Mouse (Mus musculus): Measurements from ENCODE around the gene Stat4. TPM values are rescaled to one million over a fixed set of nuclear protein-coding genes. Genes with fewer than 3 reads are reported as not detected.

Gene Stat4
- total and polyA plus RNA-seq, 3 experiments: 11.4 to 17.5 (median 16.7) TPM

DNA sequence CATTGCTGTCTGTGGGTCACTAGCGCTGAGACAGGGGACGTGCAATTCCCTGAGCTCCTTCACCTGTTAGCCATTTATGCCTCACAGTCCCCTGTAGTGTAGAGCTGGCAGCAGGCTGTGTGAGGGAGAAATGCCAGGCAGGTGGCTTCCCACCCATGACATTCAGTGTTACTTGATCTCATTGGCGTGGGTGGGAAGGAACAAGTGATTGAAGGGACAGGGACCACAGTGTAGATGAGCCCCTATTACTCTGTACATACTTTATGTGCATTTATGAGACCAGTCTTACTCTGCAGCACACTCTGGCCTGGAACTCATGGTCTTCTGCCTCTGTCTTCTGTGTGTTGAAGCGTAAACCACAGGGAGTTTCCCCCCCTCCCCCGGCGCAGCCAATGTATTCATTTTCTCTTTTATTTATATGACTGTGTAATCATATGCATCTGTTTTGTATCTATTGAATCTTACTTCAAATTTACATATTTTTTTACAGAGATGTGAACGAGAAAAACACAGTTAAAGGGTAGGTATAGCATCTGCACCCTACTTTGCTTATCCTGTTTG, 156.7 kb downstream of the Stat4 start (continued):
- TF ChIP-seq RCOR1 (conservative IDR thresholded peaks at IDR 0.05; ENCODE audit: low read depth, low read length): 0 out of 2 replicates have a peak, but pooled peaks have one; percentile 42

DNA sequence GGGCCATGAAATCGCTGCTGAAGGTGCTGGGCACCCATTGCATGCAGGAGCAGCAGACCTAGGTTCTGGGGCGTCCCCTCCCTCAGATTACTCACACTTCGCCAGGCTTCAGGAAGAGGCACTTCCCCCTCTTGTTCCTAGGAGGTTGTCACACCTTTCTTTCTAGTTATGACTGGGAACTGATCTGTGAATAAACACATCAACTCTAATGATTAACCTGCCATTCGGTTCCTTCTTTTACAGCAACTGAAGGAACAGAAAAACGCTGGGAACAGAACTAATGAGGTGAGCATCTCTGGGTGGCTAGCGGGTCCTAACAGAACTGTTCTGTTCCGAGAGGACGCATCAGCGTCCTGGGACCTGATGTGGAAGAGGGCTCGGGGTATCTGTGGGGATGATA, 158.0 kb downstream of the Stat4 start:
- Histone ChIP-seq H3K36me3 (replicated peaks in 1 of 2; ENCODE audit: control insufficient read depth in 1 of 2, insufficient read depth in 1 of 2, low read length in 1 of 2) (peaks cover 78% of the 10 kb centered on the region in 2 experiments), H3K27ac (ENCODE audit: insufficient read depth, low read depth) (peak overlapping the region; percentile 96), H3K27me3 (replicated peaks) (no peaks in the 10 kb centered on the region), H3K9me3 (replicated peaks; ENCODE audit: low read length) (no peaks in the 10 kb centered on the region), H3K79me2 (replicated peaks; ENCODE audit: control insufficient read depth, extremely low read depth, insufficient read depth, poor library complexity, severe bottlenecking) (0 out of 2 replicates have a peak, but pooled peaks cover 2% of the 10 kb centered on the region), H3K9ac (ENCODE audit: insufficient read depth, low read depth) (peak overlapping the region; percentile 45; the same call in 1 of the 2 replicates), H3K4me2 (ENCODE audit: insufficient read depth, low read depth, poor library complexity, severe bottlenecking) (peak overlapping the region; percentile 52; the same call in 1 of the 2 replicates), H3K4me3 (replicated peaks in 1 of 3; ENCODE audit: low read depth in 2 of 3, low read length in 2 of 3, poor library complexity in 1 of 3) (peak overlapping the region in 2 of 3 experiments; percentile 29 to 55), H3K4me1 (ENCODE audit: control insufficient read depth in 1 of 2, insufficient read depth in 2 of 2) (peaks cover 33 to 94% of the 10 kb centered on the region in 2 experiments)
- dilution Hi-C loops (cut with MboI; ENCODE audit: extremely low pct_ligation_motif_present, extremely low pct_unique_long_range_greater_than_20kb, low sequenced_read_pairs): no loop called here
- DNase-seq (ENCODE audit: extremely low read depth): peak; percentile 78
- in situ Hi-C loops (cut with MboI; ENCODE audit: low pct_ligation_motif_present, low pct_unique_long_range_greater_than_20kb, low sequenced_read_pairs): no loop called here
- peak; percentile 76 for TF ChIP-seq MAX (IDR thresholded peaks at IDR 0.05; ENCODE audit: low read length)
- no peak for TF ChIP-seq UBTF (IDR thresholded peaks at IDR 0.05; ENCODE audit: low read depth, low read length)
- TF ChIP-seq MEF2A (IDR thresholded peaks at IDR 0.05; ENCODE audit: borderline replicate concordance, low read depth, low read length): peak; percentile 89
- 0 out of 2 replicates have a peak, but pooled peaks have one; percentile 40 for TF ChIP-seq KAT2A (IDR thresholded peaks at IDR 0.05; ENCODE audit: insufficient replicate concordance, low read length)
- peak; percentile 47; the same call in 1 of the 2 replicates for TF ChIP-seq NELFE (IDR thresholded peaks at IDR 0.05; ENCODE audit: low read depth, low read length)
- TF ChIP-seq CHD2 (IDR thresholded peaks at IDR 0.05; ENCODE audit: low read length): peak; percentile 88
- TF ChIP-seq SMC3 (IDR thresholded peaks at IDR 0.05; ENCODE audit: low read depth, low read length): no peak; the same call in 1 of the 2 replicates
- TF ChIP-seq MAZ (IDR thresholded peaks at IDR 0.05; ENCODE audit: low read depth, low read length): peak; percentile 77
- TF ChIP-seq PAX5 (IDR thresholded peaks at IDR 0.05; ENCODE audit: low read length): no peak
- no peak for TF ChIP-seq HCFC1 (IDR thresholded peaks at IDR 0.05; ENCODE audit: low read depth, low read length)
- TF ChIP-seq MXI1 (IDR thresholded peaks at IDR 0.05; ENCODE audit: low read depth, low read length): peak; percentile 67
- peak; percentile 90 for TF ChIP-seq SIN3A (IDR thresholded peaks at IDR 0.05; ENCODE audit: low read length)
- peak; percentile 75 for TF ChIP-seq ZMIZ1 (IDR thresholded peaks at IDR 0.05; ENCODE audit: low read depth, low read length)
- TF ChIP-seq MYC (IDR thresholded peaks at IDR 0.05; ENCODE audit: low read depth, low read length): peak; percentile 77
- TF ChIP-seq JUN (IDR thresholded peaks at IDR 0.05; ENCODE audit: insufficient read depth, low read depth, low read length): peak; percentile 80
- no peak for TF ChIP-seq CTCF (conservative IDR thresholded peaks at IDR 0.05 in 1 of 2, IDR thresholded peaks at IDR 0.05 in 1 of 2; ENCODE audit: low read depth in 2 of 2, low read length in 2 of 2)
- TF ChIP-seq ZKSCAN1 (IDR thresholded peaks at IDR 0.05; ENCODE audit: borderline replicate concordance, low read depth, low read length): no peak
- 0 out of 2 replicates have a peak, but pooled peaks have one; percentile 5 for TF ChIP-seq NRF1 (IDR thresholded peaks at IDR 0.05; ENCODE audit: low read depth, low read length)
- TF ChIP-seq ZNF384 (IDR thresholded peaks at IDR 0.05; ENCODE audit: low read depth, low read length): 0 out of 2 replicates have a peak, but pooled peaks have one; percentile 43
- TF ChIP-seq RAD21 (IDR thresholded peaks at IDR 0.05; ENCODE audit: low read depth, low read length): no peak
- peak; percentile 93 for TF ChIP-seq ETS1 (conservative IDR thresholded peaks at IDR 0.05; ENCODE audit: low read depth, low read length)
- no peak for TF ChIP-seq USF2 (conservative IDR thresholded peaks at IDR 0.05; ENCODE audit: low read depth, low read length)
- no peak; the same call in 1 of the 2 replicates for TF ChIP-seq POLR2A (IDR thresholded peaks at IDR 0.05; ENCODE audit: low read depth, low read length)
- TF ChIP-seq POLR2AphosphoS2 (IDR thresholded peaks at IDR 0.05; ENCODE audit: low read depth, low read length): no peak
- TF ChIP-seq E2F4 (IDR thresholded peaks at IDR 0.05; ENCODE audit: insufficient replicate concordance, low read depth, low read length): no peak
- no peak for TF ChIP-seq USF1 (IDR thresholded peaks at IDR 0.05; ENCODE audit: low read depth, low read length)
- TF ChIP-seq EP300 (IDR thresholded peaks at IDR 0.05; ENCODE audit: low read length): peak; percentile 97
- peak; percentile 98 for TF ChIP-seq IRF4 (IDR thresholded peaks at IDR 0.05; ENCODE audit: low read depth, low read length)
- TF ChIP-seq ZC3H11A (IDR thresholded peaks at IDR 0.05; ENCODE audit: low read depth, low read length): no peak
- peak; percentile 90 for TF ChIP-seq TCF12 (IDR thresholded peaks at IDR 0.05; ENCODE audit: low read depth, low read length)
- TF ChIP-seq GABPA (IDR thresholded peaks at IDR 0.05; ENCODE audit: insufficient replicate concordance, low read depth, low read length): no peak
- TF ChIP-seq BHLHE40 (IDR thresholded peaks at IDR 0.05; ENCODE audit: low read depth, low read length): peak; percentile 91
- TF ChIP-seq CHD1 (IDR thresholded peaks at IDR 0.05; ENCODE audit: low read depth, low read length): peak; percentile 87; the same call in 1 of the 2 replicates
- peak; percentile 57; the same call in 1 of the 2 replicates for TF ChIP-seq MAFK (IDR thresholded peaks at IDR 0.05; ENCODE audit: insufficient replicate concordance, low read length)
- TF ChIP-seq RCOR1 (conservative IDR thresholded peaks at IDR 0.05; ENCODE audit: low read depth, low read length): peak; percentile 95
- TF ChIP-seq ELF1 (IDR thresholded peaks at IDR 0.05; ENCODE audit: low read depth, low read length): peak; percentile 62
- TF ChIP-seq JUND (conservative IDR thresholded peaks at IDR 0.05; ENCODE audit: low read depth, low read length): peak; percentile 94
